Mouse (Mus musculus): ENCODE data around the gene Sult2a6. TPM values are rescaled to one million over a fixed set of nuclear protein-coding genes. Genes with fewer than 3 reads are reported as not detected.

Gene Sult2a6
- not detected for polyA plus RNA-seq (2012; fragmentation: generic; extraction: Trizol)

DNA sequence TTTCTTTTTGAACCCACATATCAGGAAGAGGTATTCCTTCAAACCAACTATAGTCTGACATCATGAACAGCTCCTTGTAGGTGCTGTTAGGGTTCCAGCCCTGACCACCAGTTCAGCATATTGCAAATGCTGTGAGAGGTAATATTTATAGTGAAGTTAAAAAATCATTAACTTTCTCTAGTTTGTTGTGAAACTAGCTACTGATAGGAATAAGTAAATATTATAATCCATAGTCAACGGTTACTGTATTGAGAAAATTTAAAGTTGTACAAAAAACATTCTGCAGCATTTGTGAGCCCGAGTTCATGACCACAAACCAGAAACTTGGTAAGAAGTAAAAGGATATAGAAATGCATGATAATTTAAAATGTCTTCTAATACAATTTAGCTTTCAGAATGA, at the start of gene Sult2a6:
Gene Sult2a6 (minus strand): TSS at position 101 of the 400 bp plus-strand sequence.

Other genes starting within 250 kb of the Sult2a6 start
- not detected for gene Sult2a3, start 131.8 kb downstream of the Sult2a6 start, polyA plus RNA-seq (2012; fragmentation: generic; extraction: Trizol)
- gene Obox8, start 78.7 kb upstream of the Sult2a6 start, polyA plus RNA-seq (2012; fragmentation: generic; extraction: Trizol) = not detected
- gene Sult2a8, start 191.9 kb upstream of the Sult2a6 start, polyA plus RNA-seq (2012; fragmentation: generic; extraction: Trizol) = not detected
- gene Sult2a7, start 239.4 kb upstream of the Sult2a6 start, polyA plus RNA-seq (2012; fragmentation: generic; extraction: Trizol) = not detected

All from C3H10T1/2 (cell line).